In the genomic region with DNA sequence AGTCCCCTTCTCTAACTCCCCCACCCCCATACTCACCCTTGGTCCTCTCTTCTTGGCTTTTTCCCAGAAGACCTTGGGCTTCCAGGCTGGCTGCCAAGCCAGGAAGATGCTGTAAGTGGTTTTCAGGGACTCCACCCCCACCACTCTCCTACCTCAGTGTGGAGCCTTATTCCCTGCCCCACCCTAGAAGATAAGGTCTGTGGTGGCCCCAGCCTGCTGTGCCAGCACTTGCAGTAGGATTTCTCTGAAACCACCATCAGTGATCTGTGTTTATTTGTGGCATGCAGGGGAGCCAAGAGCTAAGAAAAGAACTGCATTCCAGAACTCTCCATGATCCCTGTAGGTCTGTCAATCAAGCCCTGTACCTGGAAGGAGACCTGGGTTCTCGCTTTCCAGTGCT, we compare ENCODE assay signal across 9 mouse cellular contexts.
DNase-seq lines count a peak whose midpoint lies in the region; ATAC-seq lines count a peak whose summit lies in the region.
"Had no signal": no experiment of that assay in that cellular context is flagged by ENCODE, and none has a peak within 500 bp of the region (broad histone marks: within the 10 kb centered on the region; RNA-seq: fewer than 3 reads in every experiment).

No protein-coding gene starts in this region.

- 60% methylated on average over 1 of the region's 1 CpGs for WGBS in embryonic facial prominence, embryonic 15.5 days

- H3K9ac ChIP-seq in embryonic facial prominence, embryonic 15.5 days = no peak overlapping the region

- ATAC-seq in embryonic facial prominence, embryonic 15.5 days (ENCODE audit: insufficient number of reproducible peaks, low FRiP score, low TSS enrichment, low read depth) = peak; percentile 86
- no peak for ATAC-seq in activated CD4-positive, CD25-positive, alpha-beta regulatory T cell, adult 4 months

- H3K9me3 ChIP-seq in embryonic facial prominence, embryonic 15.5 days (replicated peaks) = no peaks in the 10 kb centered on the region

- DNase-seq in left cerebral cortex, postnatal 4 days = peak; percentile 44
- no peak for DNase-seq in left cerebral cortex, adult 18-20 months (ENCODE audit: low spot score in 2 of 2)
- peak; percentile 65 for DNase-seq in kidney, adult 11 months
- peak; percentile 29 for DNase-seq in lung, postnatal 14 days
- no peak for DNase-seq in spleen, postnatal 14 days (ENCODE audit: low spot score in 2 of 2)
- DNase-seq in frontal cortex, postnatal 36 days (ENCODE audit: low spot score in 2 of 2) = no peak

- H3K4me1 ChIP-seq in embryonic facial prominence, embryonic 15.5 days = peaks cover 37% of the 10 kb centered on the region

- H3K4me2 ChIP-seq in embryonic facial prominence, embryonic 15.5 days (replicated peaks) = no peak overlapping the region

- H3K36me3 ChIP-seq in embryonic facial prominence, embryonic 15.5 days = no peaks in the 10 kb centered on the region

- peak overlapping the region; percentile 60; the same call in 1 of the 2 replicates for H3K27ac ChIP-seq in embryonic facial prominence, embryonic 15.5 days (replicated peaks)

- H3K4me3 ChIP-seq in embryonic facial prominence, embryonic 15.5 days (replicated peaks) = no peak overlapping the region
- H3K4me3 ChIP-seq: erythroblast, embryonic 14.5 days had no signal

- no peaks in the 10 kb centered on the region for H3K27me3 ChIP-seq in embryonic facial prominence, embryonic 15.5 days

- intact Hi-C loops in left cerebral cortex, postnatal 4 days (cut with DNase I) = no loop called here

Comparison
In these comparisons a context has a peak if more than half of its experiments do, and no peak if none do; other contexts are left out.
1. DNase-seq: peak in left cerebral cortex, postnatal 4 days (single experiment), kidney, adult 11 months (single experiment) and lung, postnatal 14 days (single experiment); none in left cerebral cortex, adult 18-20 months (0 of 2), spleen, postnatal 14 days (0 of 2) and frontal cortex, postnatal 36 days (0 of 2).